Mouse (Mus musculus): ENCODE measurements around the gene Gpsm2.

DNA sequence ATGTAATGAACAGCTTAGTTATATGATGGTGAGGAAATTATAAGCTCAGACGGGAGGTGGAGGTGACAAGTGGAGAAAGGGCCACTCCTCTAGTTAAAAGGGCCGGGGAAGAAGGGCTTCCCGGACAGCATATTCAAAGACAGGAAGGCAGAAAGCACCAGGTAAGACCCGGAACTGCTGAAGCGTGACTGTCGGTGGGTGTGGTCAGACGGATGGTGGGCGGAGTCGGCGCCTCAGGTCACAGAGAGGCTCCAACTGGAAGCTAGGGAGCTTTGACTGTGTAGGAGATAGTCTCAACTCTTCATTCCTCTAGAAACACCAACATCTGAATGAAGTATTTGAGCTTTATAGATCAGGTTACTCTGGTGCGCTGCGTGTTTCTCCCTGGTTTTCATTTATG, 8.2 kb upstream of the Gpsm2 start:
- TF ChIP-seq POLR2A (IDR thresholded peaks at IDR 0.05; ENCODE audit: insufficient read depth, low read depth, low read length) (no peak), CTCF (IDR thresholded peaks at IDR 0.05; ENCODE audit: insufficient read depth, low read depth, low read length) (no peak)
